In genomic region chr11:118266666-118267046, GRCm38 (mm10) we compare ENCODE assay signal across 19 mouse cellular contexts. TPM values are rescaled to one million over a fixed set of nuclear protein-coding genes. Genes with fewer than 3 reads are reported as not detected.
A peak's percentile ranks its signal among the peaks of the same experiment; 100 is the strongest.
DNase-seq lines count a peak whose midpoint lies in the region; TF ChIP-seq lines count a peak whose summit lies in the region.
"Had no signal": no experiment of that assay in that cellular context is flagged by ENCODE, and none has a peak within 500 bp of the region (broad histone marks: within the 10 kb centered on the region; RNA-seq: fewer than 3 reads in every experiment).

No protein-coding gene starts in this region.

- peaks cover 6% of the 10 kb centered on the region; the same call in 1 of the 2 replicates for H3K4me1 ChIP-seq in cerebellum, adult 2 months (ENCODE audit: control insufficient read depth, insufficient read depth, low read length)
- peaks cover 15% of the 10 kb centered on the region for H3K4me1 ChIP-seq in liver, adult 2 months (ENCODE audit: control insufficient read depth, insufficient read depth, low read length)
- H3K4me1 ChIP-seq: forebrain, embryonic 13.5 days; heart, embryonic 13.5 days; hindbrain, embryonic 15.5 days; liver, embryonic 13.5 days had no signal

- peak overlapping the region; percentile 30; the same call in 1 of the 2 replicates for H3K9ac ChIP-seq in liver, adult 2 months (ENCODE audit: low read depth, low read length)
- H3K9ac ChIP-seq: forebrain, embryonic 13.5 days; hindbrain, embryonic 15.5 days; liver, embryonic 13.5 days had no signal

- DNase-seq in cerebellum, adult 2 months: no peak
- DNase-seq in cerebellum, postnatal 25 days: no peak
- no peak for DNase-seq in liver, adult 2 months (ENCODE audit: extremely low read depth, low read depth, low spot score)
- DNase-seq in liver: no peak
- peak; percentile 39 for DNase-seq in thymus, postnatal 14 days
- DNase-seq in thymus, postnatal 36 days: no peak
- DNase-seq in urinary bladder, adult 18-20 months (ENCODE audit: low spot score in 2 of 2): no peak
- no peak for DNase-seq in cerebellum, adult 8-10 months
- DNase-seq: cerebellum, postnatal 10 days; heart, postnatal 36 days; kidney, adult 8-10 months; layer of hippocampus, postnatal 36 days; left cerebral cortex, postnatal 4 days; liver, embryonic 13.5 days; lung, postnatal 14 days; thymus, adult 2 months had no signal

- WGBS in cerebellum, adult 2 months: 86% methylated on average over 7 of the region's 7 CpGs
- WGBS in liver, adult 2 months: 81% methylated on average over 7 of the region's 7 CpGs

- H3K79me2 ChIP-seq in liver, adult 2 months (ENCODE audit: control insufficient read depth, insufficient read depth, low read length): no peaks in the 10 kb centered on the region

- no peaks in the 10 kb centered on the region for H3K27me3 ChIP-seq in cerebellum, adult 2 months (ENCODE audit: control insufficient read depth, insufficient read depth, low read length)
- H3K27me3 ChIP-seq in liver, adult 2 months (ENCODE audit: control insufficient read depth, insufficient read depth, low read length): no peaks in the 10 kb centered on the region
- H3K27me3 ChIP-seq: forebrain, embryonic 13.5 days; heart, embryonic 13.5 days; hindbrain, embryonic 15.5 days; liver, embryonic 13.5 days had no signal

- H3K36me3 ChIP-seq in liver, adult 2 months (ENCODE audit: control insufficient read depth, insufficient read depth, low read length): peaks cover 36% of the 10 kb centered on the region

- 0 out of 2 replicates have a peak, but pooled peaks have one; percentile 15 for TF ChIP-seq CTCF in cerebellum, adult 2 months (IDR thresholded peaks at IDR 0.05; ENCODE audit: borderline replicate concordance, insufficient read depth, low read depth, low read length)
- peak; percentile 42; the same call in 1 of the 2 replicates for TF ChIP-seq CTCF in liver, adult 2 months (IDR thresholded peaks at IDR 0.05; ENCODE audit: low read depth, low read length)

- TF ChIP-seq POLR2A in cerebellum, adult 2 months (IDR thresholded peaks at IDR 0.05; ENCODE audit: borderline replicate concordance, insufficient read depth, low read length): no peak
- no peak for TF ChIP-seq POLR2A in liver, adult 2 months (IDR thresholded peaks at IDR 0.05; ENCODE audit: extremely low read depth, insufficient read depth, low read length)

- H3K4me3 ChIP-seq in cerebellum, adult 2 months (replicated peaks; ENCODE audit: insufficient read depth, low read depth, low read length): no peak overlapping the region
- no peak overlapping the region for H3K4me3 ChIP-seq in liver, adult 2 months (ENCODE audit: insufficient read depth, low read depth, low read length)
- H3K4me3 ChIP-seq: forebrain, embryonic 13.5 days; heart, embryonic 13.5 days; hindbrain, embryonic 15.5 days; liver, embryonic 13.5 days had no signal

- no peak overlapping the region for H3K27ac ChIP-seq in cerebellum, adult 2 months (ENCODE audit: insufficient read depth, low read length)
- peak overlapping the region; percentile 66 for H3K27ac ChIP-seq in liver, adult 2 months (replicated peaks; ENCODE audit: insufficient read depth, low read depth, low read length)
- H3K27ac ChIP-seq: forebrain, embryonic 13.5 days; heart, embryonic 13.5 days; hindbrain, embryonic 15.5 days; liver, embryonic 13.5 days had no signal

RNA-seq across cellular contexts. Expression of gene Cyth1, which starts 18.3 kb away (rescaled TPM):
- polyA plus RNA-seq in cerebellum, adult 2 months (2012; rRNA removed): 89.8 and 93.9 TPM in 2 replicates
- 26.8 and 32.4 TPM in 2 replicates for total RNA-seq in liver, adult 2 months (2014; rRNA removed)
- polyA plus RNA-seq in liver, adult 2 months (2012; rRNA removed): 13.9 and 14.7 TPM in 2 replicates

RNA-seq across cellular contexts. Expression of gene Usp36, which starts 23.4 kb away (rescaled TPM):
- polyA plus RNA-seq in cerebellum, adult 2 months (2012; rRNA removed): 33.6 and 33.8 TPM in 2 replicates
- total RNA-seq in liver, adult 2 months (2014; rRNA removed): 2.7 and 4.0 TPM in 2 replicates
- polyA plus RNA-seq in liver, adult 2 months (2012; rRNA removed): 7.5 and 12.3 TPM in 2 replicates
